Mouse (Mus musculus): ENCODE results near the gene Rere.
"Not testable (repeated sequence)": the region's sequence is repeated elsewhere in the genome, so short reads cannot be mapped to it uniquely, and the experiment has no call there.

Rere gene

GRCm38 (mm10) chr4:150591602-150592001 is 310.2 kb downstream of the Rere start:
- DNase-seq, result no peak

- DNase-seq, result no peak
These were observed 310.6 kb downstream of the Rere start for GRCm38 (mm10) chr4:150592087-150592486.

GRCm38 (mm10) chr4:150593473-150594217 is 312.2 kb downstream of the Rere start:
- DNase-seq, result no peak

GRCm38 (mm10) chr4:150594298-150594829 is 312.9 kb downstream of the Rere start:
- no peak for DNase-seq

- no peak for DNase-seq
These were observed 313.6 kb downstream of the Rere start for GRCm38 (mm10) chr4:150595071-150595470.

- no peak for DNase-seq
These were observed 314.5 kb downstream of the Rere start for GRCm38 (mm10) chr4:150595991-150596390.

GRCm38 (mm10) chr4:150598686-150599085 is 317.2 kb downstream of the Rere start:
- no peak for DNase-seq

GRCm38 (mm10) chr4:150599119-150599992 is 317.9 kb downstream of the Rere start:
- DNase-seq, result no peak

- DNase-seq, result not testable (repeated sequence)
These were observed 319.1 kb downstream of the Rere start for GRCm38 (mm10) chr4:150600503-150600902.

- no peak for DNase-seq
These were observed 320.0 kb downstream of the Rere start for GRCm38 (mm10) chr4:150601489-150601888.

GRCm38 (mm10) chr4:150603366-150604061 is 322.1 kb downstream of the Rere start:
- no peak for DNase-seq

- no peak for DNase-seq
These were observed 324.4 kb downstream of the Rere start for GRCm38 (mm10) chr4:150605804-150606203.

GRCm38 (mm10) chr4:150606449-150607161 is 325.2 kb downstream of the Rere start:
- no peak for DNase-seq

- DNase-seq, result no peak
These were observed 327.2 kb downstream of the Rere start for GRCm38 (mm10) chr4:150608670-150609069.

GRCm38 (mm10) chr4:150613715-150614114 is 332.3 kb downstream of the Rere start:
- no peak for DNase-seq

- DNase-seq, result no peak
These were observed 334.0 kb downstream of the Rere start for GRCm38 (mm10) chr4:150615251-150616028.

- peak in 1 of 2 experiments; percentile 50 for DNase-seq
These were observed 334.6 kb downstream of the Rere start for GRCm38 (mm10) chr4:150616029-150616420.

GRCm38 (mm10) chr4:150616841-150617240 is 335.4 kb downstream of the Rere start:
- no peak for DNase-seq

GRCm38 (mm10) chr4:150619011-150619410 is 337.6 kb downstream of the Rere start:
- DNase-seq, result no peak

- no peak for DNase-seq
These were observed 341.2 kb downstream of the Rere start for GRCm38 (mm10) chr4:150622641-150623040.

- no peak for DNase-seq
These were observed 342.9 kb downstream of the Rere start for GRCm38 (mm10) chr4:150624214-150624823.
